Mouse (Mus musculus) left cerebral cortex, postnatal 25 days (tissue): ENCODE data around the gene Cops2. TPM values are rescaled to one million over a fixed set of nuclear protein-coding genes. Genes with fewer than 3 reads are reported as not detected.
A peak's percentile ranks its signal among the peaks of the same experiment; 100 is the strongest.

Experiments used
- DNase-seq, 2 experiments: peaks; one replicate each; pipeline ENCODE4 v3.0.0; 2022; ENCODE audit warnings: low spot score in 2 of 2, mixed read lengths in 1 of 2
- intact Hi-C: fragments of 180-260 bp; cut with DNase I; formaldehyde crosslinking; loops from one replicate; pipeline ENCODE4 v1.15.1; 2025
- total RNA-seq, 2 experiments: library from RNA; stranded (reverse); gene quantifications; 2 replicates each; pipeline ENCODE4 v1.2.3; 2021

Gene Cops2
- total RNA-seq, 2 experiments from 2014 or later: 101 to 103 TPM

GRCm38 (mm10) chr2:125788351-125788750 lies 70.6 kb downstream of the Cops2 start:
- intact Hi-C loops: loop anchor here (10.0 kb wide), 1 partner anchor 366 kb away; the partner anchor contains the start of genes Dtwd1 and Fam227b
- DNase-seq: peak in 1 of 2 experiments; percentile 60

GRCm38 (mm10) chr2:125785021-125785420 lies 73.9 kb downstream of the Cops2 start:
- no peak for DNase-seq
- intact Hi-C loops: loop anchor here (10.0 kb wide), 1 partner anchor 370 kb away; the partner anchor contains the start of genes Dtwd1 and Fam227b

DNA sequence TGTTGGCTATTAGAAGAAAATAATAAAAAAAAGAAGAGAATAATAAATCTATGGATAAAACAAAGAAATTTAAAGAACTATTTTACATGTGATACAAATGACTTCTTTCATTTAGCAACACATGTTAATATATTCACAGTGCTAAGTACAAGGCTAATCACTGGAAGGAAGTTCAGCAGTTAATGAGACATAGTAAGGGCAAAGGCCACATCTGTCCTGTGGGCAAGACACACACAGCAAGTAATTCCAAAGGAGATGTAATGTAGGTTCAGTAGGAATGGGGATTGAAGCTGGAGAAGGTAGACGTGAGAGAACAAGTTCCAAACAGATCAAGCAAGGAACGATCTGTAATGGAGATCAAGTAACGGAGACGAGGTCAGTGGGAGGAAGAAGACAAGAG lies 74.5 kb downstream of the Cops2 start:
- intact Hi-C loops: loop anchor here (5.0 to 10.0 kb wide), 2 partner anchors 38 to 370 kb away; partner anchors contain the start of genes Dtwd1 and Fam227b
- no peak for DNase-seq

DNA sequence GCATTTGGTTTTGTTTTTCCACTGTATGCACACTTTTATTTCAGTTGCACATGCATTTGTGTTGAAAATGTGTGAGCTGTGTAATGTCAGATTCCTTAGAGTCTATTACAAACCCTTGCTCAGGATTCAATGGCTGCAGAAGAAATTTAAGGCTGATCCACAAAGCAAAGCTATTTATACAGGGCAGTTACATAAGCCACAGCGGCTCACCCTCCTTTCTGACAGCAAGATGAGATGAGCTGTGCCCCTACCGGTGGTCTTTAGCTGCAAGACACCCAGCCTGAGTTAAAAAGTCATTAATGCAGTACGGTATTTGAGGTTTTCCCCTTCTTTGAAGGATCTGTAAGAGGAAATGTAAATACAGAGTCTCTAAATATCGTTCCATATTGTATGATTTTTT lies 75.1 kb downstream of the Cops2 start:
- intact Hi-C loops: loop anchor here (2.0 to 10.0 kb wide), 3 partner anchors 25 to 371 kb away; partner anchors contain the start of genes Dtwd1 and Fam227b
- peak; percentile 22 to 70 for DNase-seq

- peak; percentile 95 to 97 for DNase-seq
- intact Hi-C loops: loop anchor here (1.0 to 10.0 kb wide), 4 partner anchors 26 to 372 kb away; partner anchors contain the start of genes Cops2, Dtwd1, Fam227b and Galk2
Measured at GRCm38 (mm10) chr2:125782719-125783109, 76.2 kb downstream of the Cops2 start, which contains the start of gene Secisbp2l. Gene Secisbp2l, minus strand, starts transcription at chr2:125782870.

DNA sequence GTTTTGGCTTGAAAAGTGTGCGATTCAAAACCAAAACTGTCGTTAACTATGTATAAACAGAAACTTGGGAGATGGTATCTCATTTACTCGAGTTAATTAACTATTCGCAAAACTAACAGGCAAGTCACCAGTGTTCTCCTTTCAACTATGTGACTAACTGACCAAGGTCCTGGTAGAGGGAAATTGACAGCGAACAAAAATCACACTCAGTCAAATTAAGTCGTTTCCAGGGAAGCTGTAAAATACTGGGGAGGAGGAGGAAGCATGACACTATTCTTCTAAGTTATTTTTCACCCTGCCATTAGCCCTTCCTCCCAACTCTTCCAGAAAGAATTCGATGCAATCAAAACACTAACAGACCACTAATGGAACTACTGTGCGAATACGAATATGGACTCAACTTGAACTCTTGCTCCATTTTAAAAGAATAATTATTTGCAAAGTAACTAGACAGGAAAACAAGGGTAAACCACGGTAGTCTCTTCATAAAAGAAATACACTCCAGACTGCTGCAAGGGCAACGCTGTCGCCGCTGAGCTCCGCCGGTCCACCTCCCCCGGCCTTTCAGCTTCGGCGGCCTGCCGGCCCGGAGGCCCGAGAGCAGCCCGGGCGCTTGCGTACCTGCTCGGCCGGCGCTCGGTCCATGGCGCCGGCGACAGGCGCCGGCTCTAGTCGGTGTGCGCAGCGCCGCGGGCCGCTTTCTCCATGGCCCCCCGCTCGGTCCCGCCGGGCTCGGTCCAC lies 76.8 kb downstream of the Cops2 start:
- intact Hi-C loops: loop anchor here (1.0 to 10.0 kb wide), 4 partner anchors 27 to 373 kb away; partner anchors contain the start of genes Cops2, Dtwd1, Fam227b and Galk2
- no peak for DNase-seq

GRCm38 (mm10) chr2:125781006-125781405 lies 77.9 kb downstream of the Cops2 start:
- intact Hi-C loops: loop anchor here (5.0 to 10.0 kb wide), 2 partner anchors 41 to 374 kb away; partner anchors contain the start of genes Dtwd1 and Fam227b
- no peak for DNase-seq

Other genes with a start within 250 kb of the Cops2 start
- 1 to 10 TPM; 2.0 to 2.5 TPM for gene Cep152, start 234.0 kb downstream of the Cops2 start, total RNA-seq
- gene Eid1, start 186.0 kb downstream of the Cops2 start, total RNA-seq: 100 to 1,000 TPM; 229 to 255 TPM
- gene Shc4, start 135.0 kb downstream of the Cops2 start, total RNA-seq: 1 to 10 TPM; 5.0 TPM
- gene Secisbp2l, start 76.3 kb downstream of the Cops2 start, total RNA-seq: 100 to 1,000 TPM; 112 to 115 TPM
- 10 to 100 TPM; 25.7 to 27.2 TPM for gene Galk2, start within 50 bp of the Cops2 start, total RNA-seq
- not detected for gene Fgf7, start 175.5 kb upstream of the Cops2 start, total RNA-seq